In the genomic region with DNA sequence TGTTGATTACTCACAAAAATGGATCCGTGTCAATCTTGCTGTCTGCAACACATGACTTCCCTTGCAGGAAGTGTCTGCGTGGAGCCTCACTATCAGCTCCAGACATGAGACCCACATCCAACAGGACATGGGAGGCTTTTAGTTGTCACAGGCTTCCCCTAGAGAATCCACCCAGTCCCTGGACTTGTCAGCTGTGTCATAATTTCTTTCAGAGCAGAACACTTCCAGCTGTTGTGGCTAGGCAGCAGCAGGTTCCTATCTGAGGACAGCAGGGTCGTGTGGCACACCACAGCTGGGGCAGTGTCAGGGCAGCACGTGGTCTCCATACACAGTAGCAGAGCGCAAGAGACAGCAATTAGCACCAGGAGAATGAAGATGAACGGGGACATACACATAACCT, we compare ENCODE assay signal across 16 mouse cellular contexts.
DNase-seq lines count a peak whose midpoint lies in the region; ATAC-seq and TF ChIP-seq lines count a peak whose summit lies in the region.
"Had no signal": no experiment of that assay in that cellular context is flagged by ENCODE, and none has a peak within 500 bp of the region (broad histone marks: within the 10 kb centered on the region; RNA-seq: fewer than 3 reads in every experiment).

No protein-coding gene starts in this region.

- no peaks in the 10 kb centered on the region for H3K36me3 ChIP-seq in megakaryocyte, embryonic 14.5 days (replicated peaks; ENCODE audit: low read length)
- no peaks in the 10 kb centered on the region for H3K36me3 ChIP-seq in kidney, adult 2 months (ENCODE audit: control insufficient read depth, insufficient read depth, low read length)
- H3K36me3 ChIP-seq: embryonic facial prominence, embryonic 12.5 days; G1E; limb, embryonic 10.5 days had no signal

- peak; percentile 52 for DNase-seq in kidney, adult 2 months
- peak; percentile 9 for DNase-seq in liver
- DNase-seq in lung, postnatal 4 days: peak; percentile 24 to 76
- DNase-seq in layer of hippocampus, postnatal 36 days: no peak
- DNase-seq in embryo, embryonic 10.5 days (ENCODE audit: low spot score): no peak
- DNase-seq: cerebellum, adult 2 months; gastrocnemius, postnatal 14 days had no signal

- H3K9me3 ChIP-seq in megakaryocyte, embryonic 14.5 days: peaks cover 24% of the 10 kb centered on the region
- H3K9me3 ChIP-seq: embryonic facial prominence, embryonic 12.5 days; forebrain, embryonic 13.5 days; G1E; limb, embryonic 10.5 days had no signal

- ATAC-seq in megakaryocyte, adult 5-6 weeks (ENCODE audit: poor library complexity, severe bottlenecking): no peak
- no peak for ATAC-seq in erythroblast, adult 5-6 weeks (replicated peaks; ENCODE audit: low FRiP score, poor library complexity, severe bottlenecking)
- ATAC-seq: forebrain, embryonic 13.5 days had no signal

- TF ChIP-seq CTCF in kidney, adult 2 months (conservative IDR thresholded peaks at IDR 0.05; ENCODE audit: insufficient read depth, insufficient read length, low read depth, low read length): no peak

- no peaks in the 10 kb centered on the region for H3K27me3 ChIP-seq in megakaryocyte, embryonic 14.5 days (replicated peaks)
- H3K27me3 ChIP-seq in kidney, adult 2 months (replicated peaks; ENCODE audit: control insufficient read depth, insufficient read depth, low read length): no peaks in the 10 kb centered on the region
- H3K27me3 ChIP-seq: embryonic facial prominence, embryonic 12.5 days; forebrain, embryonic 13.5 days had no signal

- peaks cover 4% of the 10 kb centered on the region; the same call in 1 of the 2 replicates for H3K4me1 ChIP-seq in megakaryocyte, embryonic 14.5 days
- no peaks in the 10 kb centered on the region for H3K4me1 ChIP-seq in kidney, adult 2 months (ENCODE audit: control insufficient read depth, insufficient read depth, low read length)
- H3K4me1 ChIP-seq: embryonic facial prominence, embryonic 12.5 days; forebrain, embryonic 13.5 days; limb, embryonic 10.5 days had no signal

- WGBS in kidney, adult 2 months: 37% methylated on average over 6 of the region's 6 CpGs

- H3K27ac ChIP-seq in kidney, adult 2 months (ENCODE audit: insufficient read depth, low read depth, low read length): no peak overlapping the region
- H3K27ac ChIP-seq: embryonic facial prominence, embryonic 12.5 days; forebrain, embryonic 13.5 days; hindbrain, embryonic 14.5 days; layer of hippocampus, adult 2 months; limb, embryonic 10.5 days had no signal

- no peak for TF ChIP-seq POLR2A in kidney, adult 2 months (IDR thresholded peaks at IDR 0.05; ENCODE audit: low read depth, low read length)

- peak overlapping the region; percentile 57 for H3K4me3 ChIP-seq in megakaryocyte, embryonic 14.5 days (replicated peaks)
- H3K4me3 ChIP-seq in kidney, adult 2 months (ENCODE audit: insufficient read depth, low read depth, low read length): no peak overlapping the region
- H3K4me3 ChIP-seq: embryonic facial prominence, embryonic 12.5 days; forebrain, embryonic 13.5 days; layer of hippocampus, adult 2 months; limb, embryonic 10.5 days had no signal

Comparison
In these comparisons a context has a peak if more than half of its experiments do, and no peak if none do; other contexts are left out.
1. DNase-seq: peak in kidney, adult 2 months (single experiment), liver (single experiment) and lung, postnatal 4 days (2 of 2); none in layer of hippocampus, postnatal 36 days (0 of 2) and embryo, embryonic 10.5 days (single experiment).